Mouse (Mus musculus): Measurements from ENCODE around the gene Pik3ca.

Pik3ca gene

GRCm38 (mm10) chr3:32500346-32500745, 102.9 kb downstream of the Pik3ca start:
- DNase-seq (ENCODE audit: low read depth), result no peak

- no peak for DNase-seq (ENCODE audit: low read depth)
Measured at GRCm38 (mm10) chr3:32505841-32506240, 108.4 kb downstream of the Pik3ca start.

DNA sequence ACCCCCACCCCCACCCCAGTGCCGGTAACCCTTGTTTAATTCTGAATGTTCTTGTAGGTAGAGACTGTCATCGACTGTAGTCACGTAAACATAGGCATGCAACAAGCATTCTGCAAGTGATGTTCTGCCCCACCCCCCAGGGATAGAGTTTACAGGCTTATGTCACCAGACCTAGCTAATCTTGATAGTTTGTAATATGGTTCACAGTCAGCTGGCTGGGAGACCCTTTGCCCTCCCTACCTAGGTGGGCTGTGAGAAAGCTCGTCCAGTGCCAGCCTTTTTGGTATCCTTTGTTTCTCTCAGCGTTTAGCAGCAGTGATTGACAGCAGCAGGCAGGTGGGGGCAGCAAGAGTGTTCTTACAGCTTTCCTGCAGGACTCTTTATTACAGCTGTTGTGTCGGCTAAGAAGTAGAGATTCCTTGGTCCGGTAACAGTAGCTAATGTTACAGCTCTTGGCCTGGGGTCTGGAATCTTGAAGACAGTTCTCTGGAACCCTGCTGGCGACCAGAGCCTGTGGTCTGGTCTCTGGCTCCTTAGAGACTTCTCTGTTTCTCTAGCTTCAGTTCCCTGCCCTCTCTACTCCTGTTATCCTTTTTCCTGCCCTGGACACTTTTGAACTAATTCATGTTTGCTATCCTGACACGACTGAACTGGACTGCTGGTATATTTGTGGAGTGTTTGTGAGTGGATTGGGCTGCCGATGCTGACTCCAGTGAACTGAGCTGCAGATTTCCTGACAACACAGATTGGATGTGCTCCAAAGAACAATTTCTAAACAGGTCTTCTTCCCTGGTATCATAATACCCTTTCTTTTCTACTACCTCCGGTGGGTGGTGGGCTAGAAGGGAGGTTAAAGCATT, 109.1 kb downstream of the Pik3ca start:
- DNase-seq (ENCODE audit: low read depth), result no peak

GRCm38 (mm10) chr3:32508666-32509324, 111.3 kb downstream of the Pik3ca start:
- DNase-seq (ENCODE audit: low read depth), result peak; percentile 94

DNA sequence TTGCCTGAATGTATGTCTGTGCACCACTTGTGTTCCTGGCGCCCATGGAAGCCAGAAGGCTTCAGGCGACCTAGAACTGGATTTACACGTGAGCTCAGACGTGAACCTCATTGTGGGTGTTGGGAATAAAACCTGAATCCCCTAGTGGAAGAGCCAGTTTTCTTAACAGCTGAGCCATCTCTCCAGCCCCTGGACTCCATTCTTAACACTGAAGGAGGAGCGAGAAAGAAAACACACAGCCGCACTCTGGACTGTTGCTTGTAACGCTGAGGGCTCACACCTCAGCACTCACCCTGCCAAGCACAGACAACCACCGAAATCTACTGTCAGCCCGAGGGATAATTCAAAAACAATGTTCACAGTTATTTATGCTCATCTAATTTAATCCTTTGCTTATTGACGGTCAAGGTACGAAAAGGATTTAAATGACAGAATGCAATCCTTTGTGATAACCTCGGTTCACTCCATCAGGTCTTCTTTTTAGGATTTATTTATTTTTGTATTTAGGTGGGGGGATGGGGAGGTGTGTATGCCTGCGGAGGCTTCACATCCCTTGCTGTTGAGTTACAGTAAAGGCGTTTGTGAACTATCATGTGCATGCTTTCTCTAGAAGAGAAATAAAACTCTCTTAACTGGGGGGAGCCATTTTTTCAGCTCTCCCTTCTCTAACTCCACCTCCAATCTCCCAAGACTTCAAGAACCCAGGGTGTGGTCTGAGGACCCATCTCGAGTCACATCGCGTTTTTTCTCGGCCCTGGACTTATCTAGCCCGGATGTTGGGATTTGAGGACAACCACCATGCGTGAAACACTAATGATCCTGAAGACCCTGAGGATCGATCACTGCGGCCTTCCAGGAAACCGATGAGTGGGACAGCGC, 112.3 kb downstream of the Pik3ca start, which contains the start of gene Zfp639:
Gene Zfp639, plus strand, starts transcription at position 764 of the 879 bp plus-strand sequence.
- no peak for DNase-seq (ENCODE audit: low read depth)

DNA sequence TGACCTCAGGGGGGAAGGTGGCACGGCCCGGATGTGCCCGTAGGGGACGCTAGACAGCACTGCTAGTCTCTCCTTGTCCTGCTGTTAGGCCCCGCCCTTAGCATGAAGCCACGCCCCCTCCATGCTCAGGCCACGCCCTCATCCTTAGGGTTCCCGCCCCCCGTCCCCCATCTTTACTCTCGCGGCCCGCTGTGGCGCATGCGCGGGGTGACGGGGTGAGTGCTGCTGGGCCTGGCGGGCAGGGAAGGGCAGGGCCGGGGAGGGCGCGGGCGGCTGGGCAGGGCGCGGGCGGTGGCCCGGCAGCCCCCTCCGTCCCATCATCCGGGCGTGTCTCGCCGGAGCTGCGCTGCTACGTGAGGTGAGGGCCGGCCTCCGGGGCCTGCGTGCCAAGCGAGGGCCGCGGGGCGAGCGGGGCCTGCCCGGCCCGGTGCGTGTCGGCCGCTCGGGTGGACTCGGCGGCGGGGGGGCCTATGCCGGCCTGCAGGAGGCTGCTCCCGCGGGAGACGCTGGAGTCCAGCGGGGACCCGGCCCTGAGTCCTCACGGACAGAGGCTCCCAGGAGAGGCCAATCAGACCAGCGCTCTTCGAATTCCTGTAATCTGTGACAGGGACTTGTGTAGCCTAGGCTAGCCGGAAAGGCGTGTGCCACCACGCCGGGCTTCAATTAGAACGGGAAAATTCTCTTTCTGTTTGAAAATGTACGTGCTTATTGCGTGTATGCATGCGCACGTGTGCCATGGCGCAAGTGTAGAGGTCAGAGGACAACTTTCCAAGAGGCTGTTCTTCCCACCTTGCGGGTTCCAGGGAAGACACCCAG, 113.1 kb downstream of the Pik3ca start:
- peak; percentile 98 for DNase-seq (ENCODE audit: low read depth)

DNA sequence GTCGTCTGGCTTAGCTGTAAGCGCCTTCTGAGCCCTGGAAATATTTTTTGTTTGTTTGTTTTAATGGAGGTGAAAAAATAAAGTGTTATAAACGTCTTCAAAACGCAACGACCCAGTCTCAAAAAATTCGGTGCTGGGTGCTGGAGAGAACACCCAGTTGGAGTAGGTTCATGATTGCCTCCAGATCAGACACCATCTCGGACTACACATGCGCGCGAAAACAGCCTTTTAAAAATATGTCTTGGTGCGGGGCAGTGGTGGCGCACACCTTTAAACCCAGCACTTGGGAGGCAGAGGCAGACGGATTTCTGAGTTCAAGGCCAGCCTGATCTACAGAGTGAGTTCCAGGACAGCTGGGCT, 113.7 kb downstream of the Pik3ca start:
- DNase-seq (ENCODE audit: low read depth), result peak; percentile 58

DNA sequence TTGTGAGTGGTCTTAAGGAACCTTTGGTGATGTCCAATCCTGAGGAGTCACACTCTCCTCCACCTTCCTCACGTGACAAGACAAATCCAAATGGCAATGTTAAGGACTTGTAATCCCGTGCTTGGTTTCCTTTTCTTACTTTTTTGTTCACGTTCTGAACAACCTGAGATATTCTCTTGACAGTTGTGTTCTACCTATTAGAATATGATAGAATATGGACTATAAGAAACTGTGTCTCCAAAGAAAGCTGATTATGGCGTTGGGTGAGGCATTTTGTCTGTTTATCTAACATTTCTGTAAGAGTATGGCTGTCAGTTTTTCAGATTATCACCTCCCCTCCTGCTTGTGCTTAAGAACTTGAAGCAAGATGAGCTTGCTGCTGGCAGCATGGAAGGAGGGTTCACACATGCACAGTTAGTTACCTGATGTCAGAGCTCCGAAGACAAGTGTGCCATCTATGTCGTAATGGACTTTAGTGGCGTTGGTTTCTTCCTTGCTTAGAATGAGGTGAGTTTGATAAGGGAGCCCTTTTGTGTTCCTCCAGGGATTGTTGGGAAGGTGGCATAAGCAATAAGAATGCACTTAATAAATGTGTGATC, 115.3 kb downstream of the Pik3ca start:
- DNase-seq (ENCODE audit: low read depth), result no peak

GRCm38 (mm10) chr3:32513528-32513927, 116.1 kb downstream of the Pik3ca start:
- DNase-seq (ENCODE audit: low read depth), result no peak

All from induced T-regulatory cell, adult 2 months (primary cell).